Mouse (Mus musculus): ENCODE data around the gene Pop7.

DNA sequence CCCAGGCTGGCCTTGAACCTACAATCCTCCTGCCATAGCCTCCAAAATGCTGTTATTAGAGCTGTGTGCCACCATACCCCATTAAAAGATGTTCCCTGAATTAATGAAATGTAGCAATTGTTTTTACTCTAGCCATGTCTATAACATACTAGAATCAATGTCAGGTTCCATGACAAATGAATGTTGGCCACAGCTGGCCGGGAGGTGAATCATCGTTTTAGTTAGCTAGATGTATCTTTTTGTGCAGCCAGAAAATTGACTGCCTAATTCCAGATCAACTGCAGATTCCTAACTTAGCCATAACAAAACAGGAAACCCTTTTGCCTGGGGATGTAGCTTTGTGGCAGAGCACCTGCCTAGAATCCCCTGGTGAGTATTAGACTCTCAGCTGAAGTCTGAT lies 47.5 kb upstream of the Pop7 start:
- no peak for TF ChIP-seq GATA1 (IDR thresholded peaks at IDR 0.05; ENCODE audit: low read length)
- TF ChIP-seq TAL1 (IDR thresholded peaks at IDR 0.05; ENCODE audit: low read length), result no peak
